ENCODE assay signal across 8 mouse cellular contexts in the genomic region with DNA sequence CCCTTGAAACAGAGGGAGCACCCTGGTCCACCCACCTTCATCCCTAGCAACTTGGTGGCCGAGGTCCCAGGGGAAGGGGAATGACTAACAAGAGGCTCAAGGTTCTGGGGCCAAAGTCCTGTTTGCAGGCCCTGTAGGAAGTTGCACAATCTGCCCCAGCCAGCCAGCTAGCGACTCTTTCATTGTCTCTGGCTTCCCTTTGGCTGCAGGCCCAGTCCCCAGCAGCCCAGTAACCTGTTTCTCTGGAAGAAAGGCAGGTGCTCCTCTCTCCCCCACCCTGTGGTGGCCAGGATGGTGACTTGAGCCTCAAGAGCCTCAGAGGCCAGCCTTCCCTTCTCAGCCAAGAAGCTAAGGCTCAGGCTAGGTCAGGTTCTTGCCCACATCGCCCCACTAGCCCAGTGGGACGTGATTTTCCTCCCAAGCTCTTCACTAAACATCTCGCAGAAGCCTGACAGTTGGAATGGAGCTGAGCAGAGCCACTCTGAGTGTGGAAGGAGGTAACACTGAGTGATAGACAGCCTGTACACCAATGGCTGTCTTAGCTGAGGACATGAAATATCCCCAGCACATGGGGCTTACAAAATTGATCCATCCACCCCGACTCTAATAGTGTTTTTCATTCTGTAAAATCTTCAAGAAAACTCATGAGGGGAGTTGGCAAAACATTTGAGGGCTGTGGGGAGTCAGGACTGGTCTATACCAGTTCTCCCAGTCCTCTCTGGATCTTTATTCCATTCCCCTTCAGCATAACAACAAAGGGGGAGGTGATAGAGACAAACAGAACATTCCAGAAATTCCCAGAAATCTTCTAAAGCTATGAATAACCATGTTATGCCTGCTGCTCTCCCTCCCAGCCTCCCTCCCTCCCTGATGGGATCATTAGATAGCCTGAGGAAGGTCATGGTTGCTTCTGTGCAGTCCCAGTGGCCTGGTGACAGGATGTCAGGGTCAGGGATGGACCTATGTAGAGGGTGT. TPM values are rescaled to one million over a fixed set of nuclear protein-coding genes. Genes with fewer than 3 reads are reported as not detected.
DNase-seq lines count a peak whose midpoint lies in the region; ATAC-seq and TF ChIP-seq lines count a peak whose summit lies in the region.

No protein-coding gene starts in this region.

- no peak for TF ChIP-seq POLR2A in heart, adult 2 months (IDR thresholded peaks at IDR 0.05; ENCODE audit: insufficient read depth, low read depth, low read length)

- TF ChIP-seq EP300 in heart, adult 2 months (IDR thresholded peaks at IDR 0.05; ENCODE audit: insufficient read depth, low read depth, low read length), result peak; percentile 74; the same call in 1 of the 2 replicates
- TF ChIP-seq EP300 in lung, postnatal 0 days (IDR thresholded peaks at IDR 0.05), result no peak; the same call in 1 of the 2 replicates

- intact Hi-C loops in heart, adult 2 months (cut with DNase I), result loop anchor here (1.0 to 5.0 kb wide), 3 partner anchors 26 to 61 kb away; no protein-coding TSS in a partner anchor

- no peaks in the 10 kb centered on the region for H3K4me1 ChIP-seq in midbrain, embryonic 10.5 days
- H3K4me1 ChIP-seq in midbrain, embryonic 16.5 days (ENCODE audit: control insufficient read depth, insufficient read depth, low read length), result no peaks in the 10 kb centered on the region
- H3K4me1 ChIP-seq in heart, adult 2 months (ENCODE audit: control insufficient read depth, insufficient read depth, low read length), result peaks cover 7% of the 10 kb centered on the region
- peaks cover 21% of the 10 kb centered on the region for H3K4me1 ChIP-seq in lung, postnatal 0 days (ENCODE audit: insufficient read depth, low read depth, low read length)
- no peaks in the 10 kb centered on the region for H3K4me1 ChIP-seq in forebrain, embryonic 11.5 days (replicated peaks; ENCODE audit: control insufficient read depth, insufficient read depth, low read length)

- no peaks in the 10 kb centered on the region for H3K79me2 ChIP-seq in heart, adult 2 months (replicated peaks; ENCODE audit: control insufficient read depth, insufficient read depth, low read length)

- TF ChIP-seq CTCF in heart, adult 2 months (IDR thresholded peaks at IDR 0.05), result peak; percentile 23
- peak; percentile 13; the same call in 1 of the 2 replicates for TF ChIP-seq CTCF in lung, postnatal 0 days (IDR thresholded peaks at IDR 0.05)

- ATAC-seq in midbrain, embryonic 16.5 days, result no peak
- ATAC-seq in lung, postnatal 0 days, result peak; percentile 85
- ATAC-seq in forebrain, embryonic 11.5 days (replicated peaks; ENCODE audit: low FRiP score), result no peak

- H3K27me3 ChIP-seq in midbrain, embryonic 10.5 days (ENCODE audit: low read depth, poor library complexity, severe bottlenecking), result no peaks in the 10 kb centered on the region
- H3K27me3 ChIP-seq in midbrain, embryonic 16.5 days (ENCODE audit: control insufficient read depth, insufficient read depth, low read depth, low read length), result no peaks in the 10 kb centered on the region
- no peaks in the 10 kb centered on the region for H3K27me3 ChIP-seq in heart, adult 2 months (ENCODE audit: control insufficient read depth, insufficient read depth, low read length)
- H3K27me3 ChIP-seq in lung, postnatal 0 days (replicated peaks; ENCODE audit: insufficient read depth, low read length), result no peaks in the 10 kb centered on the region
- H3K27me3 ChIP-seq in forebrain, embryonic 11.5 days (ENCODE audit: control insufficient read depth, insufficient read depth, low read length), result no peaks in the 10 kb centered on the region

- 79% methylated on average over 6 of the region's 6 CpGs for WGBS in midbrain, embryonic 10.5 days
- 66% methylated on average over 6 of the region's 6 CpGs for WGBS in midbrain, embryonic 16.5 days
- WGBS in heart, adult 2 months, result 37% methylated on average over 6 of the region's 6 CpGs
- WGBS in lung, postnatal 0 days, result 32% methylated on average over 6 of the region's 6 CpGs
- WGBS in forebrain, embryonic 11.5 days, result 81% methylated on average over 6 of the region's 6 CpGs

- no peak overlapping the region for H3K4me2 ChIP-seq in midbrain, embryonic 16.5 days (ENCODE audit: low read length)
- no peak overlapping the region for H3K4me2 ChIP-seq in lung, postnatal 0 days (replicated peaks; ENCODE audit: low read depth, low read length)
- H3K4me2 ChIP-seq in forebrain, embryonic 11.5 days (ENCODE audit: low read depth, low read length, severe bottlenecking), result no peak overlapping the region

- no peak overlapping the region for H3K4me3 ChIP-seq in midbrain, embryonic 10.5 days
- no peak overlapping the region for H3K4me3 ChIP-seq in midbrain, embryonic 16.5 days (ENCODE audit: low read depth, low read length)
- no peak overlapping the region for H3K4me3 ChIP-seq in heart, adult 2 months
- H3K4me3 ChIP-seq in lung, postnatal 0 days (ENCODE audit: low read depth, low read length), result no peak overlapping the region
- no peak overlapping the region for H3K4me3 ChIP-seq in forebrain, embryonic 11.5 days (ENCODE audit: low read depth, low read length)

- no peaks in the 10 kb centered on the region for H3K9me3 ChIP-seq in midbrain, embryonic 10.5 days (replicated peaks)
- no peaks in the 10 kb centered on the region; the same call in 1 of the 2 replicates for H3K9me3 ChIP-seq in midbrain, embryonic 16.5 days (replicated peaks; ENCODE audit: control insufficient read depth, low read length, poor library complexity, severe bottlenecking)
- no peaks in the 10 kb centered on the region for H3K9me3 ChIP-seq in lung, postnatal 0 days (ENCODE audit: low read length)
- no peaks in the 10 kb centered on the region; the same call in 1 of the 2 replicates for H3K9me3 ChIP-seq in forebrain, embryonic 11.5 days (ENCODE audit: control insufficient read depth, low read length)

- no peaks in the 10 kb centered on the region for H3K36me3 ChIP-seq in midbrain, embryonic 10.5 days
- H3K36me3 ChIP-seq in midbrain, embryonic 16.5 days (ENCODE audit: control insufficient read depth, insufficient read depth, low read length), result no peaks in the 10 kb centered on the region
- H3K36me3 ChIP-seq in heart, adult 2 months (ENCODE audit: control insufficient read depth, insufficient read depth, low read length), result no peaks in the 10 kb centered on the region
- H3K36me3 ChIP-seq in lung, postnatal 0 days (ENCODE audit: insufficient read depth, low read length), result no peaks in the 10 kb centered on the region
- no peaks in the 10 kb centered on the region for H3K36me3 ChIP-seq in forebrain, embryonic 11.5 days (ENCODE audit: control insufficient read depth, insufficient read depth, low read length)

- peak overlapping the region; percentile 42; the same call in 1 of the 2 replicates for H3K27ac ChIP-seq in midbrain, embryonic 10.5 days (replicated peaks)
- no peak overlapping the region for H3K27ac ChIP-seq in midbrain, embryonic 16.5 days (ENCODE audit: low read length)
- H3K27ac ChIP-seq in heart, adult 2 months, result peak overlapping the region; percentile 62
- H3K27ac ChIP-seq in lung, postnatal 0 days (ENCODE audit: low read length), result peak overlapping the region; percentile 62
- H3K27ac ChIP-seq in forebrain, embryonic 11.5 days (ENCODE audit: low read depth, low read length), result no peak overlapping the region

- H3K9ac ChIP-seq in midbrain, embryonic 16.5 days (ENCODE audit: low read depth, low read length), result no peak overlapping the region
- H3K9ac ChIP-seq in heart, adult 2 months (ENCODE audit: low read depth, low read length), result no peak overlapping the region
- H3K9ac ChIP-seq in lung, postnatal 0 days (replicated peaks; ENCODE audit: low read depth), result no peak overlapping the region
- H3K9ac ChIP-seq in forebrain, embryonic 11.5 days (ENCODE audit: low read length), result no peak overlapping the region

- no peak for DNase-seq in midbrain, embryonic 10.5 days (ENCODE audit: low spot score)
- DNase-seq in cerebellum, adult 18-20 months, result peak; percentile 77 to 85
- DNase-seq in heart, adult 2 months, result peak; percentile 84 to 91
- DNase-seq in kidney, postnatal 10 days, result peak; percentile 90
- peak; percentile 92 for DNase-seq in lung, postnatal 0 days (ENCODE audit: low spot score)
- DNase-seq in urinary bladder, postnatal 36 days (ENCODE audit: low spot score in 2 of 2), result peak; percentile 76 to 90
- no peak for DNase-seq in forebrain, embryonic 11.5 days (ENCODE audit: low spot score)

RNA-seq across cellular contexts. Expression of a gene that starts 25.2 kb away (rescaled TPM):
- polyA plus RNA-seq in midbrain, embryonic 10.5 days (2016; fragmentation: Nextera tagmentation; extraction: Ambion mirVana), result 87.4 and 96.9 TPM in 2 replicates
- polyA plus RNA-seq in midbrain, embryonic 16.5 days (2015; fragmentation: Nextera tagmentation; extraction: Ambion mirVana), result 52.3 and 56.8 TPM in 2 replicates
- total RNA-seq in heart, adult 2 months (2021), result 1 to 10 TPM; 2.9 to 3.3 TPM
- 5.5 and 5.8 TPM in 2 replicates for polyA plus RNA-seq in heart, adult 2 months (2012; rRNA removed)
- 57.8 and 69.4 TPM in 2 replicates for polyA plus RNA-seq in lung, postnatal 0 days (2015; fragmentation: Nextera tagmentation; extraction: Ambion mirVana)
- polyA plus RNA-seq in forebrain, embryonic 11.5 days (2014; fragmentation: Nextera tagmentation; extraction: Ambion mirVana), result 138 and 150 TPM in 2 replicates

Comparison
In these comparisons a context has a peak if more than half of its experiments do, and no peak if none do; other contexts are left out.
1. H3K27ac ChIP-seq: peak in midbrain, embryonic 10.5 days (single experiment), heart, adult 2 months (single experiment) and lung, postnatal 0 days (single experiment); none in midbrain, embryonic 16.5 days (single experiment) and forebrain, embryonic 11.5 days (single experiment).
2. DNase-seq: peak in cerebellum, adult 18-20 months (2 of 2), heart, adult 2 months (2 of 2), kidney, postnatal 10 days (single experiment), lung, postnatal 0 days (single experiment) and urinary bladder, postnatal 36 days (2 of 2); none in midbrain, embryonic 10.5 days (single experiment) and forebrain, embryonic 11.5 days (single experiment).